Mouse (Mus musculus) MEL (cell line): ENCODE results near the gene Fam81a. TPM values are rescaled to one million over a fixed set of nuclear protein-coding genes. Genes with fewer than 3 reads are reported as not detected.

Source experiments
- DNase-seq: peaks from one replicate; pipeline ENCODE4 v3.0.0; 2011; ENCODE audit warnings: low read depth, low spot score
- H3K27ac ChIP-seq: 2 replicates; pipeline ENCODE4 v1.5.1; 2012; ENCODE audit warnings: low read depth, mild to moderate bottlenecking, control low read depth, low read length, moderate library complexity; ENCODE audit not compliant: control insufficient read depth
- H3K27me3 ChIP-seq, 2 experiments: fragments of 150-350 bp in 1 of 2; sonication (generic) in 1 of 2; 2 replicates each; pipeline ENCODE4 v1.6.1; 2012; ENCODE audit warnings: low read length in 2 of 2, mild to moderate bottlenecking in 2 of 2, improper control_type of control experiment in 1 of 2, moderate library complexity in 1 of 2; ENCODE audit not compliant: insufficient read depth in 2 of 2, control insufficient read depth in 1 of 2
- H3K36me3 ChIP-seq, 2 experiments: 2 replicates each; pipeline ENCODE4 v1.6.1; 2012 to 2014; ENCODE audit warnings: low read length in 2 of 2, improper control_type of control experiment in 1 of 2, inconsistent platforms in 1 of 2, mild to moderate bottlenecking in 1 of 2; ENCODE audit not compliant: insufficient read depth in 2 of 2, control insufficient read depth in 1 of 2
- H3K4me1 ChIP-seq, 2 experiments: fragments of 150-350 bp in 1 of 2; sonication (generic) in 1 of 2; 2 replicates each; pipeline ENCODE4 v1.6.1; 2012; ENCODE audit warnings: low read length in 2 of 2, improper control_type of control experiment in 1 of 2, mild to moderate bottlenecking in 1 of 2; ENCODE audit not compliant: insufficient read depth in 2 of 2, control insufficient read depth in 1 of 2
- H3K4me3 ChIP-seq, 2 experiments: fragments of 150-350 bp in 1 of 2; sonication (generic) in 1 of 2; 2 replicates each; pipeline ENCODE4 v1.5.1; 2012; ENCODE audit warnings: low read depth in 2 of 2, low read length in 2 of 2, mild to moderate bottlenecking in 2 of 2, moderate library complexity in 2 of 2, control low read depth in 1 of 2, improper control_type of control experiment in 1 of 2; ENCODE audit not compliant: control insufficient read depth in 1 of 2, insufficient read depth in 1 of 2
- H3K79me2 ChIP-seq: 2 replicates; pipeline ENCODE4 v1.6.1; 2012; ENCODE audit warnings: mild to moderate bottlenecking, low read length, moderate library complexity; ENCODE audit not compliant: control insufficient read depth, poor library complexity, insufficient read depth
- H3K9ac ChIP-seq: 2 replicates; pipeline ENCODE4 v1.6.1; 2012; ENCODE audit warnings: low read depth, mild to moderate bottlenecking, control low read depth, low read length, moderate library complexity; ENCODE audit not compliant: control insufficient read depth, poor library complexity, severe bottlenecking
- H3K9me3 ChIP-seq: fragments of 150-350 bp; sonication (generic); replicated peaks from 2 replicates; pipeline ENCODE4 v1.6.1; 2012; ENCODE audit warnings: mild to moderate bottlenecking, low read length, improper control_type of control experiment, moderate library complexity; ENCODE audit not compliant: insufficient read depth
- CHD1 ChIP-seq: IDR thresholded peaks from 2 replicates; pipeline ENCODE4 v1.6.1; 2012; ENCODE audit warnings: low read depth, mild to moderate bottlenecking, inconsistent platforms, low read length, improper control_type of control experiment
- CTCF ChIP-seq, 3 experiments: IDR thresholded peaks in 2 of 3; conservative IDR thresholded peaks in 1 of 3; 2 replicates each; pipeline ENCODE4 v1.5.1; 2011 to 2012; ENCODE audit warnings: low read length in 3 of 3, low read depth in 2 of 3, mild to moderate bottlenecking in 2 of 3, improper control_type of control experiment in 1 of 3, inconsistent platforms in 1 of 3, mixed read lengths in 1 of 3, moderate library complexity in 1 of 3; ENCODE audit not compliant: control insufficient read depth in 1 of 3, insufficient read depth in 1 of 3, poor library complexity in 1 of 3, severe bottlenecking in 1 of 3
- ELF1 ChIP-seq: IDR thresholded peaks from 2 replicates; pipeline ENCODE4 v1.6.1; 2014; ENCODE audit warnings: low read depth, mild to moderate bottlenecking, inconsistent platforms, low read length, improper control_type of control experiment, moderate library complexity
- EP300 ChIP-seq, 2 experiments: IDR thresholded peaks; 2 replicates each; pipeline ENCODE4 v1.6.1; 2011; ENCODE audit warnings: improper control_type of control experiment in 2 of 2, low read length in 2 of 2, low read depth in 1 of 2, mild to moderate bottlenecking in 1 of 2
- ETS1 ChIP-seq: IDR thresholded peaks from 2 replicates; pipeline ENCODE4 v1.6.1; 2012; ENCODE audit warnings: low read depth, mild to moderate bottlenecking, inconsistent platforms, low read length, improper control_type of control experiment, moderate library complexity
- GATA1 ChIP-seq: IDR thresholded peaks from 2 replicates; pipeline ENCODE4 v1.6.1; 2011; ENCODE audit warnings: low read depth, low read length, improper control_type of control experiment
- JUND ChIP-seq: IDR thresholded peaks from 2 replicates; pipeline ENCODE4 v1.6.1; 2011; ENCODE audit warnings: low read depth, mild to moderate bottlenecking, improper control_type of control experiment, low read length
- KAT2A ChIP-seq: conservative IDR thresholded peaks from 2 replicates; pipeline ENCODE4 v1.6.1; 2012; ENCODE audit warnings: low read depth, low read length, improper control_type of control experiment, inconsistent platforms
- MAFK ChIP-seq: IDR thresholded peaks from 2 replicates; pipeline ENCODE4 v1.6.1; 2011; ENCODE audit warnings: low read depth, mild to moderate bottlenecking, low read length, improper control_type of control experiment, borderline replicate concordance
- MAX ChIP-seq: IDR thresholded peaks from 2 replicates; pipeline ENCODE4 v1.6.1; 2011; ENCODE audit warnings: low read length, improper control_type of control experiment
- MAZ ChIP-seq: IDR thresholded peaks from 2 replicates; pipeline ENCODE4 v1.6.1; 2012; ENCODE audit warnings: low read depth, mild to moderate bottlenecking, inconsistent platforms, low read length, improper control_type of control experiment
- MYC ChIP-seq: IDR thresholded peaks from 2 replicates; pipeline ENCODE4 v1.6.1; 2011; ENCODE audit warnings: low read depth, mild to moderate bottlenecking, low read length, improper control_type of control experiment, moderate library complexity
- NRF1 ChIP-seq: IDR thresholded peaks from 2 replicates; pipeline ENCODE4 v1.6.1; 2014; ENCODE audit warnings: low read depth, mild to moderate bottlenecking, inconsistent platforms, low read length, improper control_type of control experiment, moderate library complexity; ENCODE audit not compliant: poor library complexity, insufficient read depth, severe bottlenecking
- RAD21 ChIP-seq: IDR thresholded peaks from 2 replicates; pipeline ENCODE4 v1.6.1; 2011; ENCODE audit warnings: mild to moderate bottlenecking, low read depth, low read length, improper control_type of control experiment
- SIN3A ChIP-seq: IDR thresholded peaks from 2 replicates; pipeline ENCODE4 v1.6.1; 2012; ENCODE audit warnings: low read length, improper control_type of control experiment, inconsistent platforms
- SMC3 ChIP-seq: IDR thresholded peaks from 2 replicates; pipeline ENCODE4 v1.6.1; 2011; ENCODE audit warnings: low read depth, low read length, improper control_type of control experiment
- TAL1 ChIP-seq: IDR thresholded peaks from 2 replicates; pipeline ENCODE4 v1.6.1; 2012; ENCODE audit warnings: mild to moderate bottlenecking, inconsistent platforms, low read length, moderate library complexity, mixed read lengths
- TBP ChIP-seq: IDR thresholded peaks from 2 replicates; pipeline ENCODE4 v1.8.0; 2011; ENCODE audit warnings: low read depth, low read length, improper control_type of control experiment
- TCF12 ChIP-seq: IDR thresholded peaks from 2 replicates; pipeline ENCODE4 v1.6.1; 2014; ENCODE audit warnings: low read depth, mild to moderate bottlenecking, inconsistent platforms, low read length, improper control_type of control experiment, moderate library complexity
- UBTF ChIP-seq: IDR thresholded peaks from 2 replicates; pipeline ENCODE4 v1.6.1; 2012; ENCODE audit warnings: low read depth, mild to moderate bottlenecking, inconsistent platforms, low read length, improper control_type of control experiment, moderate library complexity, borderline replicate concordance; ENCODE audit not compliant: insufficient read depth
- USF1 ChIP-seq: IDR thresholded peaks from 2 replicates; pipeline ENCODE4 v1.6.1; 2014; ENCODE audit warnings: low read depth, mild to moderate bottlenecking, inconsistent platforms, low read length, improper control_type of control experiment, moderate library complexity
- USF2 ChIP-seq, 2 experiments: IDR thresholded peaks; 2 replicates each; pipeline ENCODE4 v1.6.1; 2011 to 2012; ENCODE audit warnings: improper control_type of control experiment in 2 of 2, low read length in 2 of 2, borderline replicate concordance in 1 of 2, inconsistent platforms in 1 of 2, low read depth in 1 of 2, mild to moderate bottlenecking in 1 of 2; ENCODE audit not compliant: insufficient read depth in 1 of 2
- ZC3H11A ChIP-seq: IDR thresholded peaks from 2 replicates; pipeline ENCODE4 v1.6.1; 2012; ENCODE audit warnings: low read depth, mild to moderate bottlenecking, inconsistent platforms, low read length, improper control_type of control experiment
- ZMIZ1 ChIP-seq: IDR thresholded peaks from 2 replicates; pipeline ENCODE4 v1.6.1; 2012; ENCODE audit warnings: low read depth, mild to moderate bottlenecking, inconsistent platforms, low read length, improper control_type of control experiment, moderate library complexity
- ZNF384 ChIP-seq: IDR thresholded peaks from 2 replicates; pipeline ENCODE4 v1.6.1; 2012; ENCODE audit warnings: low read depth, mild to moderate bottlenecking, inconsistent platforms, low read length, improper control_type of control experiment
- polyA plus RNA-seq, 2 experiments: library from polyadenylated mRNA; stranded (reverse) in 1 of 2; unstranded in 1 of 2; fragments of >175 nt in 1 of 2; fragments of >200 nt in 1 of 2; gene quantifications; 2 replicates each; pipeline versions ENCODE4 v1.2.1 to v1.2.4; 2012; ENCODE audit warnings: low replicate concordance in 2 of 2, low read depth in 1 of 2; ENCODE audit not compliant: insufficient read length in 2 of 2, insufficient read depth in 1 of 2, missing spikeins in 1 of 2
- total RNA-seq: library from RNA; depleted of rRNA; stranded (reverse); fragments of 300-350 nt; gene quantifications from 2 replicates; pipeline ENCODE4 v1.2.3, GENCODE M21; 2012

Gene Fam81a
- total and polyA plus RNA-seq, 3 experiments = not detected

- H3K27ac ChIP-seq = no peak overlapping the region
- no peaks in the 10 kb centered on the region for H3K36me3 ChIP-seq
- H3K79me2 ChIP-seq = no peaks in the 10 kb centered on the region
- no peaks in the 10 kb centered on the region; a peak in 1 of 4 replicates for H3K27me3 ChIP-seq
- no peak overlapping the region for H3K9ac ChIP-seq
- peak; percentile 35 for DNase-seq
- TF ChIP-seq SIN3A (no peak), CHD1 (no peak), MYC (no peak), SMC3 (peak; percentile 51), CTCF (IDR thresholded peaks at IDR 0.05 in 2 of 3, conservative IDR thresholded peaks at IDR 0.05 in 1 of 3; ENCODE audit: control insufficient read depth in 1 of 3, insufficient read depth in 1 of 3, low read depth in 2 of 3, low read length in 3 of 3, poor library complexity in 1 of 3, severe bottlenecking in 1 of 3) (peak; percentile 60 to 71 (median 64)), MAFK (no peak), ETS1 (no peak), RAD21 (peak; percentile 33)
- TF ChIP-seq, all 39 proteins: peak for 3
- Histone ChIP-seq H3K4me3 (no peak overlapping the region), H3K4me1 (no peaks in the 10 kb centered on the region), H3K9me3 (no peaks in the 10 kb centered on the region)
These were observed 26.6 kb upstream of the Fam81a start for GRCm38 (mm10) chr9:70168973-70169372.

GRCm38 (mm10) chr9:70160071-70160470 is 17.7 kb upstream of the Fam81a start:
- Histone ChIP-seq H3K9me3 (no peaks in the 10 kb centered on the region), H3K27ac (no peak overlapping the region), H3K9ac (no peak overlapping the region), H3K4me1 (no peaks in the 10 kb centered on the region), H3K4me3 (no peak overlapping the region), H3K36me3 (no peaks in the 10 kb centered on the region), H3K79me2 (no peaks in the 10 kb centered on the region), H3K27me3 (peaks cover 0 to 3% of the 10 kb centered on the region in 2 experiments; a peak in 2 of 4 replicates)
- TF ChIP-seq GATA1 (no peak), CHD1 (no peak), JUND (no peak), TBP (no peak), MAX (no peak), ETS1 (no peak), TAL1 (no peak), MAZ (no peak), ELF1 (no peak), ZC3H11A (no peak), ZMIZ1 (no peak), KAT2A (no peak), ZNF384 (no peak), UBTF (no peak), NRF1 (no peak), USF2 (IDR thresholded peaks at IDR 0.05; ENCODE audit: borderline replicate concordance in 1 of 2, insufficient read depth in 1 of 2, low read depth in 1 of 2, low read length in 2 of 2) (no peak), USF1 (no peak), EP300 (IDR thresholded peaks at IDR 0.05; ENCODE audit: low read depth in 1 of 2, low read length in 2 of 2) (no peak), SMC3 (no peak), TCF12 (no peak)
- DNase-seq = no peak
